Mouse (Mus musculus) gastrocnemius, adult 8-10 months (tissue): ENCODE results near the gene Gng12. TPM values are rescaled to one million over a fixed set of nuclear protein-coding genes. Genes with fewer than 3 reads are reported as not detected.
"Not testable (repeated sequence)": the region's sequence is repeated elsewhere in the genome, so short reads cannot be mapped to it uniquely, and the experiment has no call there.

Experiments used
- DNase-seq, 2 experiments: peaks; one replicate each; pipeline ENCODE4 v3.0.0; 2022; ENCODE audit warnings: low spot score in 2 of 2
- total RNA-seq, 4 experiments: library from RNA; stranded (reverse); gene quantifications; 2 replicates each; pipeline ENCODE4 v1.2.4; 2022

The Gng12 gene
- total RNA-seq, 4 experiments from 2014 or later: 24.1 to 33.9 (median 29.3) TPM

- no peak for DNase-seq
Observed at GRCm38 (mm10) chr6:67026661-67027060, 130.5 kb downstream of the Gng12 start.

- DNase-seq: no peak
Observed at GRCm38 (mm10) chr6:67027438-67028142, 131.4 kb downstream of the Gng12 start.

- no peak for DNase-seq
Observed at GRCm38 (mm10) chr6:67029312-67029950, 133.2 kb downstream of the Gng12 start.

GRCm38 (mm10) chr6:67029987-67030386 lies 133.8 kb downstream of the Gng12 start:
- DNase-seq: no peak

- no peak for DNase-seq
Observed at GRCm38 (mm10) chr6:67030416-67030815, 134.2 kb downstream of the Gng12 start.

GRCm38 (mm10) chr6:67030846-67031245 lies 134.6 kb downstream of the Gng12 start:
- DNase-seq: no peak

- DNase-seq: not testable (repeated sequence)
Observed at GRCm38 (mm10) chr6:67032551-67032950, 136.4 kb downstream of the Gng12 start.

GRCm38 (mm10) chr6:67032972-67033371 lies 136.8 kb downstream of the Gng12 start:
- DNase-seq: not testable (repeated sequence)

GRCm38 (mm10) chr6:67033604-67034003 lies 137.4 kb downstream of the Gng12 start:
- no peak for DNase-seq

- no peak for DNase-seq
Observed at GRCm38 (mm10) chr6:67034331-67035130, 138.3 kb downstream of the Gng12 start.

GRCm38 (mm10) chr6:67035388-67036299 lies 139.4 kb downstream of the Gng12 start:
- DNase-seq: no peak

GRCm38 (mm10) chr6:67036356-67036811 lies 140.2 kb downstream of the Gng12 start:
- peak; percentile 79 to 80 for DNase-seq

- peak; percentile 92 to 95 for DNase-seq
Observed at GRCm38 (mm10) chr6:67036837-67037628, 140.8 kb downstream of the Gng12 start, which contains the start of gene Gadd45a. TSS of gene Gadd45a (minus strand) at chr6:67037457.

- DNase-seq: no peak
Observed at GRCm38 (mm10) chr6:67038964-67039363, 142.8 kb downstream of the Gng12 start.

- DNase-seq: no peak
Observed at GRCm38 (mm10) chr6:67040904-67041410, 144.8 kb downstream of the Gng12 start.

GRCm38 (mm10) chr6:67045424-67045823 lies 149.2 kb downstream of the Gng12 start:
- no peak for DNase-seq

GRCm38 (mm10) chr6:67046937-67047336 lies 150.7 kb downstream of the Gng12 start:
- no peak for DNase-seq

GRCm38 (mm10) chr6:67048052-67048691 lies 152.0 kb downstream of the Gng12 start:
- no peak for DNase-seq
